Mouse (Mus musculus) hindbrain, embryonic 13.5 days (tissue): ENCODE measurements at regions not wholly inside any gene's neighbourhood (a gene's known extent, or its start where the extent isn't known, plus 50 kb on each side); places are given as distances from the start of the nearest gene placed in this dataset.

Source experiments
- ATAC-seq: fragments of 200-750 bp; cut with Nextera tagmentation; 2 replicates; pipeline ENCODE4 v1.8.0; 2017; ENCODE audit warnings: moderate TSS enrichment; ENCODE audit not compliant: low FRiP score
- H3K27ac ChIP-seq: fragments of 300-500 bp; sonication (generic); 2 replicates; pipeline ENCODE4 v1.5.1; 2015; ENCODE audit warnings: inconsistent platforms, mild to moderate bottlenecking, moderate library complexity
- H3K27me3 ChIP-seq: fragments of 300-500 bp; sonication (generic); 2 replicates; pipeline ENCODE4 v1.6.1; 2015; ENCODE audit warnings: mild to moderate bottlenecking, inconsistent platforms
- H3K36me3 ChIP-seq: fragments of 300-500 bp; sonication (generic); 2 replicates; pipeline ENCODE4 v1.6.1; 2015; ENCODE audit warnings: mild to moderate bottlenecking, inconsistent platforms
- H3K4me1 ChIP-seq: fragments of 300-500 bp; sonication (generic); replicated peaks from 2 replicates; pipeline ENCODE4 v1.6.1; 2015; ENCODE audit warnings: inconsistent platforms
- H3K4me2 ChIP-seq: fragments of 300-500 bp; sonication (generic); 2 replicates; pipeline ENCODE4 v1.6.1; 2015; ENCODE audit warnings: inconsistent platforms, mild to moderate bottlenecking, moderate library complexity
- H3K4me3 ChIP-seq: fragments of 300-500 bp; sonication (generic); 2 replicates; pipeline ENCODE4 v1.5.1; 2015; ENCODE audit warnings: mild to moderate bottlenecking, inconsistent platforms
- H3K9ac ChIP-seq: fragments of 300-500 bp; sonication (generic); 2 replicates; pipeline ENCODE4 v1.6.1; 2015; ENCODE audit warnings: mild to moderate bottlenecking, inconsistent platforms
- H3K9me3 ChIP-seq: fragments of 300-500 bp; sonication (generic); 2 replicates; pipeline ENCODE4 v1.6.1; 2016; ENCODE audit warnings: inconsistent platforms
- WGBS: fragments of 180-500 bp; shearing (Covaris S2); methylation state at CpG from one replicate; pipeline ENCODE4 v1.1.7; 2015; 5-methylcytosine and 5-hydroxymethylcytosine counted together

DNA sequence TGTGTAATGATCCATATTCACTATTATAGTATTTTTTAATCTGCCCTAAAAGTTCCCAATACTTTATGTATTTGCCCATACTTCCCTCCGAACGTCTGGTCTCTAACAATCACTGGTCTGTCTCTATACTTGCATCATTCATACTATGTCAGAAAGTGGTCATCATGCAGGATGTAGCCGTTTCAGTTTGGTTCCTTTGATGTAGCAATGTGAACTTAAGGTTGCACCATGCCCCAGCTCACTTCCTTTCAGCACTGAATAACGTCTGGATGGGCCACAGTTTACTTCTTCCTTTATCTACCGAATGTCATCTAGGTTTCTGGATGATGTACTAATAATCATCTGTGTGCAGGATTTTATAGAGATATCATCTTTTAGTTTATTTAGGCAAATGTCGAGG lies 461.9 kb downstream of the Rpl10l start:
- Histone ChIP-seq H3K36me3 (no peaks in the 10 kb centered on the region), H3K27me3 (no peaks in the 10 kb centered on the region), H3K27ac (no peak overlapping the region), H3K4me1 (no peaks in the 10 kb centered on the region), H3K9me3 (no peaks in the 10 kb centered on the region), H3K4me2 (no peak overlapping the region), H3K9ac (no peak overlapping the region), H3K4me3 (no peak overlapping the region)
- WGBS: 86% methylated on average over 6 of the region's 6 CpGs
- ATAC-seq: no peak

DNA sequence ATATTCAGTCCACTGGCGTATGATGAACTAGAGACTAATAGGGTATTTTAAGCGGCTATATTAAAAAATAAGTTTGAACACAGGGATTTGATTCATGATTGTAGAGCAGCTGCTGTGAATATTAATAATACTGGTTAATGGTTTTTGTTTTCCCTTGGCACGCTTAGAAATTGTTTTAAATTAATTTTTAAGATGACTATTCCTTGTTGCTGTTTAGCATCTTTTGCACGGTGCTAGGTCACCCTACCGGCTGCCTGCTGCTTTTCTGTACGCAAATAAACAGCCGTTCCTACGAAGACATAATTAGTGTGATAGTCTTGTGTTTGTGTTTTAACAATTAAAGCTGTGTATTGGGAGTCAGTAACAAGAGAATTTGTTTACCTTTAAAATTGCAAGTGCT lies 485.1 kb downstream of the Rpl10l start:
- 71% methylated on average over 8 of the region's 8 CpGs for WGBS
- H3K4me3 ChIP-seq: no peak overlapping the region
- ATAC-seq: peak; percentile 39; the same call in 1 of the 2 replicates

DNA sequence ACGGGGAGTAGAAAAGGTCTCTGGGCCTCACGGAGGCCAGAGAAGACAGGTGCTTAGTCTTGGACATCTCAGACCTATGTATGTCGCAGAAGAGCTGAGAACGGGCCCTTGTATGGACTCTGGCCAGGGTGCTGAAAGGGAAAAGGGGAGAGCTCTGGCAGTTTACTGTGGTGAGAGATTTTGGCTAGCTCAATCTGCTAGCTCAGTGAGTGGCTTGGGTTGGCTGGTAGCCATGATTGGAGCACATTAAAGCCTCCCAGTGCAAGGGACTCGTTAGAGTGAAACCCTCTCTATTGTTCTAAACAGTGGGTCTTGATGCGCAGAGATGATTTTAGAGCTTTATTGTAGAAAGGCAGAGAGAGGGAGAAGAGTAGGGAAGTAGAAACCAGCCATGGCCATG lies 512.7 kb downstream of the Rpl10l start:
- Histone ChIP-seq H3K36me3 (no peaks in the 10 kb centered on the region), H3K9me3 (no peaks in the 10 kb centered on the region), H3K4me1 (no peaks in the 10 kb centered on the region), H3K27me3 (no peaks in the 10 kb centered on the region), H3K9ac (no peak overlapping the region), H3K4me2 (no peak overlapping the region), H3K27ac (no peak overlapping the region), H3K4me3 (no peak overlapping the region)
- no peak for ATAC-seq
- WGBS: 88% methylated on average over 6 of the region's 6 CpGs

More for the DNA sequence above, 485.1 kb downstream of the Rpl10l start:
- no peak overlapping the region for H3K27ac ChIP-seq
- no peaks in the 10 kb centered on the region for H3K27me3 ChIP-seq
- no peaks in the 10 kb centered on the region for H3K36me3 ChIP-seq
- H3K9me3 ChIP-seq: no peaks in the 10 kb centered on the region
- H3K4me1 ChIP-seq: no peaks in the 10 kb centered on the region
- H3K4me2 ChIP-seq: no peak overlapping the region
- no peak overlapping the region for H3K9ac ChIP-seq
